Mouse (Mus musculus) ES-E14 (cell line): Measurements from ENCODE around the gene Actl6a. TPM values are rescaled to one million over a fixed set of nuclear protein-coding genes. Genes with fewer than 3 reads are reported as not detected.

ENCODE experiments used
- DNase-seq: peaks from one replicate; pipeline ENCODE4 v3.0.0-alpha.2; 2013; ENCODE audit warnings: low read depth, low spot score
- H3K27ac ChIP-seq: 2 replicates; pipeline ENCODE4 v1.5.1; 2012; ENCODE audit warnings: low read depth, mild to moderate bottlenecking, low read length, moderate library complexity, mixed read lengths; ENCODE audit not compliant: poor library complexity, insufficient read depth, severe bottlenecking
- H3K36me3 ChIP-seq: 2 replicates; pipeline ENCODE4 v1.6.1; 2012; ENCODE audit warnings: mild to moderate bottlenecking, low read length, moderate library complexity, mixed read lengths; ENCODE audit not compliant: control insufficient read depth, poor library complexity, insufficient read depth, severe bottlenecking
- H3K4me1 ChIP-seq, 2 experiments: fragments of 150-350 bp in 1 of 2; sonication (generic) in 1 of 2; 2 replicates each; pipeline ENCODE4 v1.6.1; 2012; ENCODE audit warnings: low read length in 2 of 2, mild to moderate bottlenecking in 1 of 2, mixed read lengths in 1 of 2; ENCODE audit not compliant: control insufficient read depth in 2 of 2, insufficient read depth in 2 of 2, poor library complexity in 1 of 2
- H3K4me3 ChIP-seq, 2 experiments: fragments of 150-350 bp in 1 of 2; sonication (generic) in 1 of 2; 2 replicates each; pipeline ENCODE4 v1.5.1; 2012; ENCODE audit warnings: low read length in 2 of 2, low read depth in 1 of 2, mild to moderate bottlenecking in 1 of 2, mixed read lengths in 1 of 2; ENCODE audit not compliant: insufficient read depth in 1 of 2, poor library complexity in 1 of 2, severe bottlenecking in 1 of 2
- H3K9ac ChIP-seq: 2 replicates; pipeline ENCODE4 v1.6.1; 2012; ENCODE audit warnings: low read depth, mild to moderate bottlenecking, low read length, mixed read lengths; ENCODE audit not compliant: poor library complexity, insufficient read depth, severe bottlenecking
- H3K9me3 ChIP-seq: fragments of 150-350 bp; sonication (generic); 2 replicates; pipeline ENCODE4 v1.6.1; 2012; ENCODE audit warnings: low read depth, mild to moderate bottlenecking, low read length; ENCODE audit not compliant: control insufficient read depth, insufficient read depth
- CHD2 ChIP-seq: IDR thresholded peaks from 2 replicates; pipeline ENCODE4 v1.6.1; 2014; ENCODE audit warnings: mild to moderate bottlenecking, low read depth, low read length, inconsistent platforms
- HCFC1 ChIP-seq: IDR thresholded peaks from 2 replicates; pipeline ENCODE4 v1.6.1; 2012; ENCODE audit warnings: low read length, inconsistent platforms, borderline replicate concordance; ENCODE audit not compliant: insufficient read depth
- MAFK ChIP-seq: IDR thresholded peaks from 2 replicates; pipeline ENCODE4 v1.6.1; 2014; ENCODE audit warnings: mild to moderate bottlenecking, low read depth, low read length, inconsistent platforms; ENCODE audit not compliant: insufficient read depth
- ZC3H11A ChIP-seq: IDR thresholded peaks from 2 replicates; pipeline ENCODE4 v1.6.1; 2012; ENCODE audit warnings: low read depth, mild to moderate bottlenecking, inconsistent platforms, low read length, borderline replicate concordance
- ZNF384 ChIP-seq: IDR thresholded peaks from 2 replicates; pipeline ENCODE4 v1.6.1; 2012; ENCODE audit warnings: low read depth, low read length, inconsistent platforms
- in situ Hi-C, 2 experiments: fragments of 600-800 bp; cut with MboI; formaldehyde crosslinking; loops; one replicate each; pipeline ENCODE4 v1.15.1; 2025; ENCODE audit warnings: low sequenced_read_pairs in 2 of 2, inconsistent platforms in 1 of 2; ENCODE audit not compliant: unreplicated experiment in 2 of 2
- total RNA-seq: library from RNA; depleted of rRNA; stranded (reverse); fragments of 300-350 nt; gene quantifications from 2 replicates; pipeline ENCODE4 v1.2.3, GENCODE M21; 2012

The Actl6a gene
- total RNA-seq, 1 experiment, result 160 TPM

DNA sequence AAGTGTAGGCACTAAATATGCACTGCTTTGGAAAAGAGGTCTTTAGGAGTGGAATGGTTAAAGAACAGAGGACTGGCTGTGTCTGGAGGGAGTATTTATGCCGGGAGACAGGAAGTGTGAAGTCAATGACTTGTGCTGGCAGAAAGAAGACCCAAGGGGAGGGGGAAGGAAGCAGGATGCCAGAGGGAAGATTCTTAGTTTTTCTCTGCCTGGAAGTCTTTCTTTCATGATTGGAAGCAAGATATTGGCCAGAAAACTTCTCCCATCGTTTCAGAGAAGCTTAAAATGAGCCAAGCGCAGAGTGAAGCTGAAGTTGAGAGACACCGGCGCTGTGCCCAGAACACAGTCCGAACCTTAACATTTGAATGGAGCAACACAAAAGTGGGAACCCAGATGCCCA lies 36.9 kb upstream of the Actl6a start:
- TF ChIP-seq HCFC1 (no peak), CHD2 (no peak), ZC3H11A (no peak)
- in situ Hi-C loops, result no loop called here
- no peak for DNase-seq

GRCm38 (mm10) chr3:32670196-32670595 lies 35.9 kb upstream of the Actl6a start:
- H3K36me3 ChIP-seq, result no peaks in the 10 kb centered on the region
- no peak overlapping the region for H3K9ac ChIP-seq
- TF ChIP-seq ZNF384 (no peak), HCFC1 (no peak), MAFK (no peak), CHD2 (no peak)
- no peak overlapping the region for H3K27ac ChIP-seq
- H3K9me3 ChIP-seq, result no peaks in the 10 kb centered on the region
- no peaks in the 10 kb centered on the region; a peak in 1 of 4 replicates for H3K4me1 ChIP-seq
- DNase-seq, result no peak
- no peak overlapping the region for H3K4me3 ChIP-seq
- in situ Hi-C loops, result no loop called here

More for the DNA sequence above, 36.9 kb upstream of the Actl6a start:
- H3K27ac ChIP-seq, result no peak overlapping the region
- no peaks in the 10 kb centered on the region for H3K36me3 ChIP-seq
- H3K9ac ChIP-seq, result no peak overlapping the region
- H3K9me3 ChIP-seq, result no peaks in the 10 kb centered on the region
- H3K4me1 ChIP-seq, result no peaks in the 10 kb centered on the region; a peak in 1 of 4 replicates
- H3K4me3 ChIP-seq, result no peak overlapping the region

GRCm38 (mm10) chr3:32673151-32673550 lies 32.9 kb upstream of the Actl6a start:
- no peak for TF ChIP-seq HCFC1
- TF ChIP-seq ZC3H11A, result no peak
- TF ChIP-seq MAFK, result no peak
- no peak for TF ChIP-seq ZNF384
- H3K36me3 ChIP-seq, result no peaks in the 10 kb centered on the region
- H3K27ac ChIP-seq, result no peak overlapping the region
- no peaks in the 10 kb centered on the region for H3K9me3 ChIP-seq
- no peak overlapping the region for H3K4me3 ChIP-seq
- no peak for DNase-seq
- in situ Hi-C loops, result no loop called here
- no peak overlapping the region for H3K9ac ChIP-seq
- H3K4me1 ChIP-seq, result no peaks in the 10 kb centered on the region; a peak in 1 of 4 replicates

DNA sequence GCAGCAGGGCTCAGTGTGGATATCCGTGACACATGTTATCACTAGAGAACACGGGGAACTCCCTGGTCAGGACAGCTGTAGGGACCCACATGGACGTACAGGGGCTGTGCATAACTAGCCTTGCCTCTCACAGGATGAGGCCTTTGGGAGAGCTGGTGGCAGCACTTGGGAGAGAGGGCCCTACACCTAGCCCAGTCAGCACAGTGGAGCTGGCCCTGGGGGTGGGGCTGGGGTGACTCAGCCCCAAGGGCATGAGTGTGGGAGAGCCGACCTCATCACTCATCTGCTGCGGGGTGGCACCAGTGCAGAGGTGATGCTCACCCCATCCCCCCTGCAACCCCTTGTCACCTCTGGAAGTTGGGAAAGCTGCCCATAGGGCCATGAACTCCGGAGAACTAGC lies 29.7 kb upstream of the Actl6a start:
- no peak overlapping the region; the same call in 1 of the 2 replicates for H3K27ac ChIP-seq
- no peaks in the 10 kb centered on the region for H3K36me3 ChIP-seq
- in situ Hi-C loops, result no loop called here
- TF ChIP-seq MAFK, result no peak
- TF ChIP-seq ZNF384, result no peak
- TF ChIP-seq ZC3H11A, result no peak
- no peak for TF ChIP-seq HCFC1
- TF ChIP-seq CHD2, result no peak
- H3K4me3 ChIP-seq, result no peak overlapping the region
- no peak for DNase-seq
- H3K9ac ChIP-seq, result no peak overlapping the region
- H3K9me3 ChIP-seq, result no peaks in the 10 kb centered on the region
- no peaks in the 10 kb centered on the region for H3K4me1 ChIP-seq

- in situ Hi-C loops, result no loop called here
- Histone ChIP-seq H3K4me3 (no peak overlapping the region), H3K9ac (no peak overlapping the region), H3K36me3 (no peaks in the 10 kb centered on the region), H3K27ac (no peak overlapping the region), H3K4me1 (no peaks in the 10 kb centered on the region), H3K9me3 (no peaks in the 10 kb centered on the region)
- TF ChIP-seq CHD2 (no peak), MAFK (no peak), ZC3H11A (no peak), ZNF384 (no peak), HCFC1 (no peak)
- no peak for DNase-seq
Measured at GRCm38 (mm10) chr3:32682910-32683531, 23.1 kb upstream of the Actl6a start.
